Mouse (Mus musculus) gastrocnemius, adult 2 months (tissue): ENCODE results near the gene Rtl1. TPM values are rescaled to one million over a fixed set of nuclear protein-coding genes. Genes with fewer than 3 reads are reported as not detected.

ENCODE experiments used
- DNase-seq: peaks from one replicate; pipeline ENCODE4 v3.0.0; 2022
- H3K27ac ChIP-seq: fragments of 200-600 bp; 2 replicates; pipeline ENCODE4 v1.8.1; 2022; ENCODE audit warnings: mild to moderate bottlenecking
- H3K4me3 ChIP-seq: fragments of 200-600 bp; 2 replicates; pipeline ENCODE4 v1.8.1; 2022; ENCODE audit warnings: mild to moderate bottlenecking, moderate library complexity
- CTCF ChIP-seq: fragments of 200-600 bp; IDR thresholded peaks from 2 replicates; pipeline ENCODE4 v1.8.1; 2022; ENCODE audit warnings: antibody characterized with exemption, mild to moderate bottlenecking, moderate library complexity
- intact Hi-C: fragments of 180-260 bp; cut with DNase I; formaldehyde crosslinking; loops from one replicate; pipeline ENCODE4 v1.15.1; 2025
- total RNA-seq, 2 experiments: library from RNA; stranded (reverse); gene quantifications; 2 replicates each; pipeline ENCODE4 v1.2.3; 2021

Gene Rtl1
- total RNA-seq, 2 experiments from 2014 or later, result not detected

GRCm38 (mm10) chr12:109555837-109556409 is 44.2 kb downstream of the Rtl1 start:
- intact Hi-C loops, result no loop called here
- TF ChIP-seq CTCF, result no peak
- DNase-seq, result no peak

GRCm38 (mm10) chr12:109553568-109553967 is 46.6 kb downstream of the Rtl1 start:
- no peak overlapping the region for H3K4me3 ChIP-seq
- no peak overlapping the region for H3K27ac ChIP-seq
- intact Hi-C loops, result no loop called here
- no peak for DNase-seq
- no peak for TF ChIP-seq CTCF

More at GRCm38 (mm10) chr12:109555837-109556409, 44.2 kb downstream of the Rtl1 start:
- no peak overlapping the region for H3K4me3 ChIP-seq
- H3K27ac ChIP-seq, result no peak overlapping the region

GRCm38 (mm10) chr12:109552754-109553525 is 47.2 kb downstream of the Rtl1 start:
- no peak for DNase-seq
- intact Hi-C loops, result no loop called here
- Histone ChIP-seq H3K27ac (no peak overlapping the region), H3K4me3 (no peak overlapping the region)
- no peak for TF ChIP-seq CTCF

- DNase-seq, result no peak
- H3K27ac ChIP-seq, result no peak overlapping the region
- no peak for TF ChIP-seq CTCF
- H3K4me3 ChIP-seq, result no peak overlapping the region
- intact Hi-C loops, result no loop called here
Measured at GRCm38 (mm10) chr12:109551771-109552170, 48.4 kb downstream of the Rtl1 start.

- intact Hi-C loops, result no loop called here
- no peak overlapping the region for H3K4me3 ChIP-seq
- TF ChIP-seq CTCF, result no peak
- H3K27ac ChIP-seq, result no peak overlapping the region
- no peak for DNase-seq
Measured at GRCm38 (mm10) chr12:109547085-109547484, 53.0 kb downstream of the Rtl1 start.

- Histone ChIP-seq H3K4me3 (no peak overlapping the region), H3K27ac (no peak overlapping the region)
- TF ChIP-seq CTCF, result no peak
- intact Hi-C loops, result no loop called here
- no peak for DNase-seq
Measured at GRCm38 (mm10) chr12:109545875-109546732, 54.0 kb downstream of the Rtl1 start.

GRCm38 (mm10) chr12:109543281-109543923 is 56.7 kb downstream of the Rtl1 start:
- no peak for DNase-seq
- Histone ChIP-seq H3K27ac (no peak overlapping the region), H3K4me3 (no peak overlapping the region)
- TF ChIP-seq CTCF, result no peak
- intact Hi-C loops, result no loop called here

GRCm38 (mm10) chr12:109542635-109543249 is 57.4 kb downstream of the Rtl1 start:
- peak; percentile 40 for DNase-seq
- peak overlapping the region; percentile 67 for H3K4me3 ChIP-seq
- intact Hi-C loops, result no loop called here
- no peak overlapping the region for H3K27ac ChIP-seq
- TF ChIP-seq CTCF, result peak; percentile 43

- intact Hi-C loops, result no loop called here
- H3K27ac ChIP-seq, result peak overlapping the region; percentile 50; the same call in 1 of the 2 replicates
- peak; percentile 25 for DNase-seq
- TF ChIP-seq CTCF, result peak; percentile 41
- peak overlapping the region; percentile 67 for H3K4me3 ChIP-seq
Measured at GRCm38 (mm10) chr12:109542011-109542410, 58.1 kb downstream of the Rtl1 start.

GRCm38 (mm10) chr12:109541540-109541899 is 58.6 kb downstream of the Rtl1 start:
- intact Hi-C loops, result no loop called here
- DNase-seq, result no peak
- peak overlapping the region; percentile 50 for H3K27ac ChIP-seq
- H3K4me3 ChIP-seq, result peak overlapping the region; percentile 67
- no peak for TF ChIP-seq CTCF

GRCm38 (mm10) chr12:109540739-109541539 is 59.2 kb downstream of the Rtl1 start:
- intact Hi-C loops, result no loop called here
- Histone ChIP-seq H3K27ac (peak overlapping the region; percentile 51), H3K4me3 (peak overlapping the region; percentile 67)
- DNase-seq, result peak; percentile 62
- no peak for TF ChIP-seq CTCF
